Comparison of ENCODE assay signal across 16 mouse cellular contexts in genomic region chr10:76668261-76668946, GRCm38 (mm10). TPM values are rescaled to one million over a fixed set of nuclear protein-coding genes. Genes with fewer than 3 reads are reported as not detected.
DNase-seq lines count a peak whose midpoint lies in the region; ATAC-seq and TF ChIP-seq lines count a peak whose summit lies in the region.
"Had no signal": no experiment of that assay in that cellular context is flagged by ENCODE, and none has a peak within 500 bp of the region (broad histone marks: within the 10 kb centered on the region; RNA-seq: fewer than 3 reads in every experiment).

No protein-coding gene starts in this region.

- no peak for TF ChIP-seq POLR2A in lung, adult 2 months (IDR thresholded peaks at IDR 0.05; ENCODE audit: borderline replicate concordance, extremely low read depth, low read depth, low read length)
- TF ChIP-seq POLR2A in olfactory bulb, adult 2 months (IDR thresholded peaks at IDR 0.05; ENCODE audit: insufficient read depth, low read depth, low read length), result no peak

- H3K36me3 ChIP-seq in embryonic facial prominence, embryonic 14.5 days (ENCODE audit: control insufficient read depth, insufficient read depth, low read length), result no peaks in the 10 kb centered on the region
- H3K36me3 ChIP-seq: forebrain, embryonic 12.5 days; neural tube, embryonic 13.5 days had no signal

- H3K27ac ChIP-seq in gastrocnemius, adult 2 months, result peak overlapping the region; percentile 61
- H3K27ac ChIP-seq in embryonic facial prominence, embryonic 14.5 days (replicated peaks; ENCODE audit: low read depth, low read length), result peak overlapping the region; percentile 76
- H3K27ac ChIP-seq in olfactory bulb, adult 2 months (ENCODE audit: insufficient read depth, low read depth, low read length), result peak overlapping the region; percentile 92
- H3K27ac ChIP-seq: forebrain, embryonic 12.5 days; liver, embryonic 14.5 days; neural tube, embryonic 13.5 days had no signal

- no peak overlapping the region for H3K9ac ChIP-seq in embryonic facial prominence, embryonic 14.5 days (ENCODE audit: low read depth, low read length)
- H3K9ac ChIP-seq: forebrain, embryonic 12.5 days; liver, embryonic 14.5 days; neural tube, embryonic 13.5 days had no signal

- WGBS in lung, adult 2 months, result 71% methylated on average over 4 of the region's 4 CpGs
- 69% methylated on average over 4 of the region's 4 CpGs for WGBS in embryonic facial prominence, embryonic 14.5 days
- WGBS in olfactory bulb, adult 2 months, result 53% methylated on average over 4 of the region's 4 CpGs

- H3K27me3 ChIP-seq in embryonic facial prominence, embryonic 14.5 days (replicated peaks; ENCODE audit: control insufficient read depth, insufficient read depth, low read length), result no peaks in the 10 kb centered on the region
- H3K27me3 ChIP-seq: forebrain, embryonic 12.5 days; neural tube, embryonic 13.5 days had no signal

- no peak for DNase-seq in gastrocnemius, adult 2 months
- DNase-seq in gastrocnemius, postnatal 14 days, result no peak
- DNase-seq in lung, adult 2 months, result peak; percentile 1
- no peak for DNase-seq in lung, postnatal 4 days
- DNase-seq in embryonic facial prominence, embryonic 14.5 days (ENCODE audit: low spot score), result no peak
- no peak for DNase-seq in right cerebral cortex, postnatal 14 days
- DNase-seq in embryo, embryonic 11 days, result no peak
- DNase-seq: cerebellum, postnatal 25 days; kidney, adult 11 months had no signal

- H3K4me3 ChIP-seq in gastrocnemius, adult 2 months, result no peak overlapping the region
- H3K4me3 ChIP-seq in lung, adult 2 months (replicated peaks; ENCODE audit: extremely low read depth, low read depth, low read length), result no peak overlapping the region
- no peak overlapping the region for H3K4me3 ChIP-seq in embryonic facial prominence, embryonic 14.5 days (ENCODE audit: low read depth, low read length)
- H3K4me3 ChIP-seq in olfactory bulb, adult 2 months (ENCODE audit: insufficient read depth, low read depth, low read length), result no peak overlapping the region
- H3K4me3 ChIP-seq: forebrain, embryonic 12.5 days; megakaryocyte, embryonic 14.5 days; neural tube, embryonic 13.5 days had no signal

- peaks cover 22% of the 10 kb centered on the region for H3K9me3 ChIP-seq in embryonic facial prominence, embryonic 14.5 days (ENCODE audit: control insufficient read depth, low read length)
- H3K9me3 ChIP-seq: forebrain, embryonic 12.5 days had no signal

- no peak for TF ChIP-seq CTCF in gastrocnemius, adult 2 months (IDR thresholded peaks at IDR 0.05)
- TF ChIP-seq CTCF in lung, adult 2 months (IDR thresholded peaks at IDR 0.05; ENCODE audit: insufficient read depth, low read length), result no peak
- no peak for TF ChIP-seq CTCF in olfactory bulb, adult 2 months (IDR thresholded peaks at IDR 0.05; ENCODE audit: insufficient read depth, low read depth, low read length)

- peak; percentile 53 for ATAC-seq in embryonic facial prominence, embryonic 14.5 days (ENCODE audit: low read depth)
- ATAC-seq: activated CD4-positive, CD25-positive, alpha-beta regulatory T cell, adult 4 months had no signal

- no peak overlapping the region for H3K4me2 ChIP-seq in embryonic facial prominence, embryonic 14.5 days (ENCODE audit: low read depth, low read length)
- H3K4me2 ChIP-seq: forebrain, embryonic 12.5 days; neural tube, embryonic 13.5 days had no signal

- intact Hi-C loops in gastrocnemius, adult 2 months (cut with DNase I), result no loop called here
- intact Hi-C loops in gastrocnemius, postnatal 14 days (cut with DNase I; ENCODE audit: low total_unique reads), result no loop called here

- no peaks in the 10 kb centered on the region for H3K4me1 ChIP-seq in lung, adult 2 months (ENCODE audit: control insufficient read depth, insufficient read depth, low read length)
- H3K4me1 ChIP-seq in embryonic facial prominence, embryonic 14.5 days (ENCODE audit: control insufficient read depth, insufficient read depth, low read length), result peaks cover 29% of the 10 kb centered on the region
- peaks cover 11% of the 10 kb centered on the region for H3K4me1 ChIP-seq in olfactory bulb, adult 2 months (ENCODE audit: control insufficient read depth, insufficient read depth, low read length)
- H3K4me1 ChIP-seq: forebrain, embryonic 12.5 days; neural tube, embryonic 13.5 days had no signal

RNA-seq across cellular contexts. Expression of gene Col6a2, which starts 45.0 kb away (rescaled TPM):
- total RNA-seq in gastrocnemius, adult 2 months (2021), result 10 to 100 TPM; 28.5 to 59.5 TPM
- 100 to 1,000 TPM; 236 to 279 TPM for total RNA-seq in gastrocnemius, postnatal 14 days (2021)
- 173 and 175 TPM in 2 replicates for polyA plus RNA-seq in lung, adult 2 months (2012; rRNA removed)
- 243 TPM in 2 replicates for polyA plus RNA-seq in embryonic facial prominence, embryonic 14.5 days (2014; fragmentation: Nextera tagmentation; extraction: Ambion mirVana)
- not detected in 2 replicates for polyA plus RNA-seq in olfactory bulb, adult 2 months (2012; ENCODE audit: insufficient read depth, insufficient read length, low replicate concordance, missing spikeins)
- total RNA-seq: hematopoietic stem cell, adult 5-6 weeks had no signal

RNA-seq across cellular contexts. Expression of gene Col6a1, which starts 57.6 kb away (rescaled TPM):
- total RNA-seq in gastrocnemius, adult 2 months (2021), result 10 to 100 TPM; 30.5 to 59.0 TPM
- 100 to 1,000 TPM; 223 to 260 TPM for total RNA-seq in gastrocnemius, postnatal 14 days (2021)
- 203 and 218 TPM in 2 replicates for polyA plus RNA-seq in lung, adult 2 months (2012; rRNA removed)
- 405 and 419 TPM in 2 replicates for polyA plus RNA-seq in embryonic facial prominence, embryonic 14.5 days (2014; fragmentation: Nextera tagmentation; extraction: Ambion mirVana)
- not detected in 2 replicates for polyA plus RNA-seq in olfactory bulb, adult 2 months (2012; ENCODE audit: insufficient read depth, insufficient read length, low replicate concordance, missing spikeins)
- total RNA-seq: hematopoietic stem cell, adult 5-6 weeks had no signal
- polyA plus RNA-seq: activated CD4-positive, CD25-positive, alpha-beta regulatory T cell, adult 4 months had no signal
